Mouse (Mus musculus) megakaryocyte progenitor cell, adult 5-6 weeks (primary cell): ENCODE measurements around the gene Ube2l3. TPM values are rescaled to one million over a fixed set of nuclear protein-coding genes. Genes with fewer than 3 reads are reported as not detected.
"Not testable (repeated sequence)": the region's sequence is repeated elsewhere in the genome, so short reads cannot be mapped to it uniquely, and the experiment has no call there.

Source experiments
- ATAC-seq: replicated peaks from 2 replicates; pipeline ENCODE4 v1.8.0; 2016; ENCODE audit warnings: mild to moderate bottlenecking, moderate TSS enrichment, inconsistent platforms; ENCODE audit not compliant: poor library complexity
- total RNA-seq, 2 experiments: library from RNA; stranded (forward) in 1 of 2; stranded (reverse) in 1 of 2; fragments of 157-497, 149-512 nt in 1 of 2; fragments of 200-1000 nt in 1 of 2; gene quantifications; 2 replicates each; pipeline versions ENCODE4 v1.2.3 to v1.2.4; 2015 to 2017

Ube2l3 gene
- total RNA-seq, 2 experiments from 2014 or later = 107 to 312 TPM

GRCm38 (mm10) chr16:17209404-17209960, 7.0 kb upstream of the Ube2l3 start:
- peak; percentile 9 for ATAC-seq

GRCm38 (mm10) chr16:17208389-17209361, 6.2 kb upstream of the Ube2l3 start, which contains the start of gene Rimbp3:
Gene Rimbp3, plus strand, starts transcription at chr16:17208603.
- ATAC-seq = peak; percentile 70

- ATAC-seq = no peak
These were observed 2.5 kb upstream of the Ube2l3 start for GRCm38 (mm10) chr16:17204990-17205389.

GRCm38 (mm10) chr16:17201977-17202376, 472 bp downstream of the Ube2l3 start:
- peak; percentile 69 for ATAC-seq

GRCm38 (mm10) chr16:17200953-17201707, 1.3 kb downstream of the Ube2l3 start:
- peak; percentile 85 for ATAC-seq

- ATAC-seq = 0 out of 2 replicates have a peak, but pooled peaks have one; percentile 9
These were observed 2.1 kb downstream of the Ube2l3 start for GRCm38 (mm10) chr16:17200121-17200952.

GRCm38 (mm10) chr16:17193823-17194222, 8.6 kb downstream of the Ube2l3 start:
- no peak for ATAC-seq

- no peak for ATAC-seq
These were observed 17.0 kb downstream of the Ube2l3 start for GRCm38 (mm10) chr16:17185475-17185874.

GRCm38 (mm10) chr16:17183003-17183402, 19.4 kb downstream of the Ube2l3 start:
- no peak for ATAC-seq

- ATAC-seq = peak; percentile 61
These were observed 20.3 kb downstream of the Ube2l3 start for GRCm38 (mm10) chr16:17182136-17182535.

- ATAC-seq = peak; percentile 90
These were observed 21.1 kb downstream of the Ube2l3 start for GRCm38 (mm10) chr16:17181382-17181781.

GRCm38 (mm10) chr16:17179706-17180105, 22.7 kb downstream of the Ube2l3 start:
- ATAC-seq = no peak

GRCm38 (mm10) chr16:17177623-17178170, 24.8 kb downstream of the Ube2l3 start:
- ATAC-seq = peak; percentile 24

GRCm38 (mm10) chr16:17175765-17176164, 26.7 kb downstream of the Ube2l3 start:
- ATAC-seq = no peak

- no peak for ATAC-seq
These were observed 34.4 kb downstream of the Ube2l3 start for GRCm38 (mm10) chr16:17168049-17168448.

- no peak for ATAC-seq
These were observed 35.3 kb downstream of the Ube2l3 start for GRCm38 (mm10) chr16:17167179-17167578.

- not testable (repeated sequence) for ATAC-seq
These were observed 37.0 kb downstream of the Ube2l3 start for GRCm38 (mm10) chr16:17165478-17165877.

GRCm38 (mm10) chr16:17154346-17154745, 48.1 kb downstream of the Ube2l3 start:
- no peak for ATAC-seq

- no peak for ATAC-seq
These were observed 50.6 kb downstream of the Ube2l3 start for GRCm38 (mm10) chr16:17151874-17152273.
